ENCODE assay signal across 9 mouse cellular contexts in genomic region chr13:110198906-110199305, GRCm38 (mm10).
"Had no signal": no experiment of that assay in that cellular context is flagged by ENCODE, and none has a peak within 500 bp of the region (broad histone marks: within the 10 kb centered on the region; RNA-seq: fewer than 3 reads in every experiment).

No protein-coding gene starts in this region.

- DNase-seq: kidney, adult 18-20 months; kidney, postnatal 10 days; liver; liver, embryonic 13.5 days; liver, postnatal 0 days; lung, postnatal 14 days; spleen, adult 18-20 months; thymus, adult 2 months; thymus, postnatal 25 days had no signal
